Mouse (Mus musculus) right cerebral cortex, postnatal 36 days (tissue): ENCODE measurements around the gene Ago4.
"Not testable (repeated sequence)": the region's sequence is repeated elsewhere in the genome, so short reads cannot be mapped to it uniquely, and the experiment has no call there.

Source experiments
- DNase-seq, 2 experiments: peaks; one replicate each; pipeline ENCODE4 v3.0.0; 2022; ENCODE audit warnings: low spot score in 2 of 2, mixed read lengths in 1 of 2

Gene Ago4

GRCm38 (mm10) chr4:126532827-126533728 lies at the start of gene Ago4:
TSS of gene Ago4 (minus strand) at chr4:126533472.
- peak; percentile 14 to 25 for DNase-seq

DNA sequence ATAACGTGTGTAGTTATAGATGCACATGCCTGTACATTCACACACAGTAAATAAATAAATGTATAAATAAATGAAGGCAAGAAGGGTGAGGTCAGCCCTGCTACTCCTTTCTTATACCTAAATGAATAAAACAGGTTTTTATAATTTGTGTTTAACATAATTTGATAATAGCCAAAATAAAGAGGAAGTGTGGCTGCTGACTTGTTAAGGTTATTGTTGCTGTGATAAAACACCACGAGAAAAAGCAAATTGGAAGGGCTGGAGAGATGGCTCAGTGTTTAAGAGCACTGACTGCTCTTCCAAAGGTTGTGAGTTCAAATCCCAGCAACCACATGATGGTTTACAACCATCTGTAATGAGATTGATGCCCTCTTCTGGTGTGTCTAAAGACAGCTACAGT lies 45.8 kb upstream of the Ago4 start:
- DNase-seq, result no peak

DNA sequence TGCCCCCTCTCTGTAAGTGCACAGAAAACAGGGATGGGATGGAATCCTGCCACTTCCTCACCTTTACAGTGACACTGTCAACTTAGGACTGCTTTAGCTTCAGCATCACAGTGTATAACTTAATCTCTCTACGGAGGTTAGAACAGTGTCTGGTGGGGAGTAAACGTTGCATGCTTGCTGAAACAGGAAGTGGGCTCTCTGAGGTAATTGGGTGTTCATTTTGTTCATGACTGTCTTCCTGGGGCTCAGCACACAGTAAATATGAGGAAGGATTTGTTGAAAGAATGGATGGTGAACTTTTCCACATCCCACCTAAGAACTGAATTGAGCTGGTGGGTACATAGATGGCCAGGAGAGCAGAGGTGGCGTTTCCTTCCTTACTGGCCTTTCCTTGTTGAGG lies 44.6 kb upstream of the Ago4 start:
- no peak for DNase-seq

DNA sequence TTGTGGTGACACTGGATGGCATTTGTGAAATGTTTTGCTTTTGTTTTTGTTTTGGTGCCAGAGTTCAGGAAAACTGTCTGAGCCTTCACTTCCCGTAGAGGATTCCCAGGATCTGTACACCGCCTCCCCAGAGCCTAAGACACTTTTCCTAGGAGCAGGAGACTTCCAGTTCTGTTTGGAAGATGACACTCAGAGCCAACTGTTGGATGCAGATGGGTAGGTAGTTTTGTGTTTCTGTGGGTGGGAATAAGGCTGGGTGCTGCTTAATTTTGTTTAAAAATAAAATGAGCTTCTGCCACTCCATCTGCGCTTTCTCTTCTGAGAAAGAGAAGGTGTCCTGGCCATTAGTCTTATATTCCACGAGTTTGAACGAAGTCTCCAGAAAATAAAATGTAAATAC lies 43.0 kb upstream of the Ago4 start:
- DNase-seq, result peak; percentile 26 to 58

DNA sequence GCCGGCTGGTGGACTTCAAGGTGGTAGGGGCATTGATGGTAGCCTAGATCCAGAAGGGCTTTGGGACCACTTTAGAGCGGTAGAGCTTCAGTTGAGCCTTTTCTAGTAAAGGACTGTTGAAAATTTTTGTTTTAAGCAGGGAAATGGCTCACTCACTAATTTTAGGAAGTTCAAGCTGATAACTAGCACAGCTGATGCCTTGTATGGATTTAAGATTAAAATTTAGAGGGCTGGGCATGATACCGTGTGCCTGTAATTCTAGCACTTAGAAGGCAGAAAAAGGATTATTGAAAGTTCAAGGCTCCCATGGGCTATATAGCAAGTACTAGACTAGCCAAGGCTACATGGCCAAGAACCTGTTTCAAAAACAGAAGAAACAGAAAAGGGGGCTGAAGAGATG lies 36.5 kb upstream of the Ago4 start:
- no peak for DNase-seq

DNA sequence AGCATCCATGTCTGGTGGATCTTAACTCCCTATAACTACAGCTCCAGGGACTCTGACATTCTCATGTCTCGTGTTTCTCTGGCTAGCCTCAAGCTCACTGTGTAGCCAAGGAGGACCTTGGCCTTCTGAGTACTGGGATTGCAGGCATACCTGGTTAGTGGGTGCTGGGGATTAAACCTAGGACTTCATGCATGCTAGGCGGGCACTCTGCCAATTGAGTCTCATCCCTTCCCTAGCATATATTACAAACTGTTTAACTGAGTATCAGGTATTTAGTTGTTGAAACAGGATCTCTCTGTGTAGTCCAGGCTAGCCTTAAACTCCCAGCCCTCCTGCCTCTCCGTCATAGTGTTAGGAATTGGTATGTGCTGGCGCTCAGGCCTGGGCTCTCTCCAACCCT lies 34.0 kb upstream of the Ago4 start:
- no peak for DNase-seq

DNA sequence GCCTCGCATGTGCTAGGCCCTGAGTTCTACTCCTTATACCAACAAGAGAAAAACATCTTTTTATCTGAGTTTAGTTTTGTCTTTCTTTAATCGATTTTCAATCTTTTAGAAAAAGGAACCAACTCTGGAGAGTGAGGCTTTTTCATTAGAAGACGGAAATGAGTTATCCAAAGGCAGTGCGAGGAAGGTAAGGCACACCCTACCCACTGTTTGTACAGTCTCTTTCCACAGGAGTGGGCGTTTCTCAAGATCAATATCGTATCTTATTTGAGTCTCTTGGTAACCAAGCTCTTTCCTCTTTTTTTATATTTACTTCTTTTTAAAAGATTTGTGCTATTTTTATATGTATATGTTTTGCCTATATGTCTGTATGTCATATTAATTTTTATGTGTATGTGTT lies 30.5 kb upstream of the Ago4 start:
- DNase-seq, result no peak

DNA sequence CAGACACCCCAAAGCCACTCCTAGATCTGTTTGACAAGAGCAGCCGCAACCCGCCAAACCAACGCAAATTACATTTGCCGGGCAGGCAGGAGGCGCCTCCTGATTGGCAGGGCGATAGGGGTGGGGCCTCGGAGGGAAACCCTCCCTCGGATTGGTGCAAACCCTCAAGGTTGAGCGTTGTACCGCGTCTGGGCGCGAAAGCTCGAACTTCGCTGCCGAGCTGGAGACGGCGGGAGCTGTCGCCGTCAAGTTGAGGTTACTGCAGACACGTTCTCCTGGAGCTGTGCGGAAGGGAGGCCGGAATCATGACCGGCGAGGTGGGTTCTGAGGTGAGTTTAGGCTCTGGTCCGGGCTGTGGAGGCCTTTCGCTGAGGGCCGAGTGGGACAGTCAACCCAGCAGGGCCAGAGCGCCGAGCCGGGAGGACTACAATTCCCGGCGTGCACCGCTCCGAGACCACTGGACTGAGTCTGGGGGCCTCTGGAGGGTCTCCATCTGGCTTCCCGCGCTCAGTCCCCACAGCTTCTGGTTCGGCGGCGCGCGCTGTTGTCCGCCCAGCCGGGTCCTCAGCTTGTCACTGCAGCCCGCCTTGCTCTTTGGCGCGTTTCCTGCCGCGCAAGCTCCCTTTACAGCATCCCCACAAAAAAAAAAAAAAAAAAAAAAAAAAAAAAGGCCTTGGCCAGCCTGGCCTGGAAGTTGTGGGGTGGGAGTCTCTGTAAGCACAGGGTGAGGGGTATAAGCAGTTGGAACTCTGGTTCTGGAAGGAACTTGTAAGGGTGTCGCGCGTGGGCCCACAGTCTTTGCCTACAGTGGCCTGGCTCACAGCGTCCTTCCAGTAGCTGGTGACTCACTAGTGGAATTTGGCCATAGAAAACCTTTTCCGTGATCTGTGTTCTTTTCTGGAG lies 23.8 kb upstream of the Ago4 start, which contains the start of gene Clspn:
Gene Clspn, plus strand, starts transcription at position 127 of the 903 bp plus-strand sequence.
- DNase-seq, result peak; percentile 64 to 70

GRCm38 (mm10) chr4:126554462-126554861 lies 21.2 kb upstream of the Ago4 start:
- no peak for DNase-seq

DNA sequence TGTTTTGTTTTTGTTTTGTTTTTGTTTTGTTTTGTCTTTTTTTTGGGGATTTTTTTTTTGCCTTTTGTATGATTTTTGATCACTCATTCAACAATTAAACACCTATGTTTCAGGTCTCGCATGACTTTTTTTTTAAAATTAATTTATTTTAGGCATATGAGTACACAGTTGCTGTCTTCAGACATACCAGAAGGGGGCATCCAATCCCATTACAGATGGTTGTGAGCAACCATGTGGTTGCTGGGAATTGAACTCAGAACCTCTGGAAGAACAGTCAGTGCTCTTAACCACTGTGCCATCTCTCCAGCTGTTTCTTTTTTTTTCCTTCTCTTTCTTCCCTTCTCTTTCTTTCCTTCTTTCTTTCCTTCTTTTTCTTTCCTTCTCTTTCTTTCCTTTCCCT lies 20.4 kb upstream of the Ago4 start:
- DNase-seq, result no peak

DNA sequence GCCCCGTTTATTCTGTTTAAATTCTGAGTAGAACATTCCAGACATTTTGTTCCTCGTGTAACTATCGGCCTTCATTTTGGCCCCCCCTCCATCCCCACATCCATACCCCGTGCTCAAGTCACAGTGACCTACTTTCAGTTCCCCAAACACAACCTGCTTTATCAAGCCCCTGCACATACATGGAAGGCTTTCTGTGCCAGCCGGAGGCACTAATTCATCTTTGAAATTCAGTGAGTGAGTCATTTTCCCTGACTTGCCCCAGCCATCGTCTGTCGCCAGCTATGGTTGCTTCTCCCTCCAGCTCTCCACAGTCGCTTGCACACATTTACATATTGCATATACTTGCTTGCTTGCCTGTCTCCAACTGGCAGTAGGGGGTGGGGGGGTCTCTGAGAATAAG lies 19.8 kb upstream of the Ago4 start:
- DNase-seq, result peak; percentile 5 to 28

GRCm38 (mm10) chr4:126552136-126552535 lies 18.9 kb upstream of the Ago4 start:
- DNase-seq, result no peak

- DNase-seq, result no peak
Measured at GRCm38 (mm10) chr4:126546183-126546582, 12.9 kb upstream of the Ago4 start.

GRCm38 (mm10) chr4:126545703-126546102 lies 12.4 kb upstream of the Ago4 start:
- no peak for DNase-seq

GRCm38 (mm10) chr4:126545016-126545415 lies 11.7 kb upstream of the Ago4 start:
- no peak for DNase-seq

- DNase-seq, result no peak
Measured at GRCm38 (mm10) chr4:126542838-126543237, 9.6 kb upstream of the Ago4 start.

GRCm38 (mm10) chr4:126540487-126541071 lies 7.3 kb upstream of the Ago4 start:
- no peak for DNase-seq

- no peak for DNase-seq
Measured at GRCm38 (mm10) chr4:126536865-126537264, 3.6 kb upstream of the Ago4 start.

GRCm38 (mm10) chr4:126535631-126536030 lies 2.4 kb upstream of the Ago4 start:
- not testable (repeated sequence) for DNase-seq

DNA sequence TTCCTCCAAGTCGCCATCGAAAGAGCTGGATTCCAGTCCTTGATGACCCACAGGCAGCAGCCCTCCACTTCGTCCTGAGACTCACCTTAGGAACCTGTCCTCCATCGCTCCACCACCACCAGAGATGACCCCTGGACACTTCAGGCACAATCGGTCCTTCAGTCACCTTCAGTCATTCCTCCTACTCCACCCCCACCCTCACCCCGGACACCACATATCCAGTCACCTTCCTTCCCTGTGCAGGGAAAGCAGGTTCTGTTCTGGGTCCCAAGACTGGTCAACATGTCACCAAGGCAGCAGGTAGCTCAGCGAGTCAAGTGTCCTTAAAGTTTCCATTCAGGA lies 428 bp upstream of the Ago4 start:
- no peak for DNase-seq

- DNase-seq, result no peak
Measured at GRCm38 (mm10) chr4:126532292-126532691, 980 bp downstream of the Ago4 start.

DNA sequence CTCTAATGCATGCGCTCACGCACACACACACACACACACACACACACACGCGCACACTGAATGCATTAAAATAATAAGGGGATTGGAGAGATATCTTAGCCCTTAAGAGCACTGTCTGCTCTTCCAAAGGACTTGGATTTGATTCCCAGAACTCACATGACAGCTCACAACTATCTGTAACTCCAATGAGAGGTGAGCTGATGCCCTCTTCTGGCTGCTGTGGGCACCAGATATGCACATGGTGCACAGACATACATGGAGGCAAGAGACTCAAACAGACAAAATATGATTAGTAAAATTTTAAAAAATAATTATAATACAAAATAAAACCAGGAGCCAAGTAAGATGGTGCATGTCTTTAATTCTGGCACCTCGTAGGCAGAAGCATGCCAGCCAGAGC lies 6.4 kb downstream of the Ago4 start:
- no peak for DNase-seq
